Mouse (Mus musculus) right cerebral cortex, postnatal 14 days (tissue): ENCODE results near the gene Hapln3.

Source experiments
- DNase-seq: peaks from one replicate; pipeline ENCODE4 v3.0.0; 2022

Gene Hapln3

DNA sequence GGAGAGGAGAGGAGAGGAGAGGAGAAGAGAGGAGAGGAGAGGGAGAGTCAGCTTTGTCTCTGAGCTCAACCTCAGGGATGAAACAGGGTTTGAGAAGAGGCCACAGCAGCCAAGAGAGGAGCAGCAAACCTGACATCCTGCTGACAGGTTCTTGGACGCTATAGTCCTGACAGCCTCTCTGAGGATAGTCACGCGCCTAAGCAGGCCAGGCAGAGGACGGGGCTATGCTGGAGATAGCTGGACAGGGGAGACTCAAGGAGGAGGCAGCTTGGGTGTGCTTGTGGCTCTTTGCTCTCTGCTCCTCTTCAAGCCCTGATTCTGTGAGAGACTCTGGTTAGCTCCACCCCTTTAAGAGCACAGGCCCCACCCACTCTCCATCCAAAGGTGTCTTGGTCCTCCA is 62.6 kb downstream of the Hapln3 start:
- no peak for DNase-seq

DNA sequence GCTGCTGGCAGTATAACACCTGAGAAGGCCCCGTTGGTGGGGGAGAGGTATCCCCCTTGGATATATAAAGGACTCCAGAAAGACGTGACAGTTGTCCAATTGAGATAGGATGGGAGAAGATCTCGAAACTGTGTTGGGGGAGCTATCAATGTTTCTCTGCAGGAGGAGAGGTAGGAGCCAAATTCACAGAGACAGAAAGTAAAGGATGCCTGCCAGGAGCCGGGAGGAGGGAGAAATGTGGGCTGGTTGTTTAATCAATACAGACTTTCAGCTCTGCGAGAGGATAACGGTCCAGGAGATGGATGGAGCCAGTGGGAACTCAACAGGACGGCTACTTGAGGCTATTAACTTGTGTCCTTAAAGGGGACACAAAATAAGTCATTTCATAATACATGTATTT is 63.4 kb downstream of the Hapln3 start:
- no peak for DNase-seq
